Mouse (Mus musculus) stomach, embryonic 15.5 days (tissue): ENCODE measurements around the gene Card11. TPM values are rescaled to one million over a fixed set of nuclear protein-coding genes. Genes with fewer than 3 reads are reported as not detected.

ENCODE experiments used
- ATAC-seq: fragments of 200-750 bp; cut with Nextera tagmentation; 2 replicates; pipeline ENCODE4 v1.8.0; 2017; ENCODE audit warnings: low read depth, moderate number of reproducible peaks, moderate TSS enrichment; ENCODE audit not compliant: insufficient read depth, low FRiP score
- H3K27ac ChIP-seq: fragments of 300-500 bp; sonication (generic); 2 replicates; pipeline ENCODE4 v1.5.1; 2015; ENCODE audit warnings: mild to moderate bottlenecking, inconsistent platforms
- H3K27me3 ChIP-seq: fragments of 300-500 bp; sonication (generic); replicated peaks from 2 replicates; pipeline ENCODE4 v1.6.1; 2015; ENCODE audit warnings: inconsistent platforms
- H3K36me3 ChIP-seq: fragments of 300-500 bp; sonication (generic); 2 replicates; pipeline ENCODE4 v1.6.1; 2015; ENCODE audit warnings: inconsistent platforms
- H3K4me1 ChIP-seq: fragments of 300-500 bp; sonication (generic); 2 replicates; pipeline ENCODE4 v1.6.1; 2015; ENCODE audit warnings: inconsistent platforms
- H3K4me2 ChIP-seq: fragments of 300-500 bp; sonication (generic); 2 replicates; pipeline ENCODE4 v1.6.1; 2015; ENCODE audit warnings: mild to moderate bottlenecking, inconsistent platforms
- H3K4me3 ChIP-seq: fragments of 300-500 bp; sonication (generic); replicated peaks from 2 replicates; pipeline ENCODE4 v1.5.1; 2015; ENCODE audit warnings: inconsistent platforms
- H3K9ac ChIP-seq: fragments of 300-500 bp; sonication (generic); 2 replicates; pipeline ENCODE4 v1.6.1; 2015; ENCODE audit warnings: inconsistent platforms
- H3K9me3 ChIP-seq: fragments of 300-500 bp; sonication (generic); 2 replicates; pipeline ENCODE4 v1.6.1; 2016; ENCODE audit warnings: inconsistent platforms
- WGBS: fragments of 180-500 bp; shearing (Covaris S2); methylation state at CpG from one replicate; pipeline ENCODE4 v1.1.7; 2015; 5-methylcytosine and 5-hydroxymethylcytosine counted together
- polyA plus RNA-seq: library from polyadenylated mRNA; unstranded; fragments of >200 nt; fragmentation: Nextera tagmentation; extraction: Ambion mirVana; gene quantifications from 2 replicates; pipeline ENCODE4 v1.2.1, GENCODE M21; 2015

Card11 gene
- 0.26 and 0.35 TPM in 2 replicates for polyA plus RNA-seq

GRCm38 (mm10) chr5:141000349-141000748 lies at the start of gene Card11:
Card11 (minus strand) TSS chr5:141000582.
- Histone ChIP-seq H3K9ac (no peak within 1 kb of the TSS), H3K27me3 (no peaks in the 10 kb centered on the region), H3K4me1 (no peaks in the 10 kb centered on the region), H3K4me3 (no peak within 1 kb of the TSS), H3K9me3 (no peaks in the 10 kb centered on the region), H3K4me2 (no peak within 1 kb of the TSS), H3K27ac (no peak within 1 kb of the TSS), H3K36me3 (no peaks in the 10 kb centered on the region)
- 67% methylated on average over 10 of the region's 10 CpGs for WGBS
- ATAC-seq, result no peak

- no peaks in the 10 kb centered on the region for H3K4me1 ChIP-seq
- H3K4me2 ChIP-seq, result no peak overlapping the region
- H3K27ac ChIP-seq, result no peak overlapping the region
- no peaks in the 10 kb centered on the region for H3K27me3 ChIP-seq
- H3K9me3 ChIP-seq, result no peaks in the 10 kb centered on the region
- no peaks in the 10 kb centered on the region for H3K36me3 ChIP-seq
- ATAC-seq, result no peak
- WGBS, result 61% methylated on average over 13 of the region's 13 CpGs
- H3K9ac ChIP-seq, result no peak overlapping the region
- H3K4me3 ChIP-seq, result no peak overlapping the region
Measured at GRCm38 (mm10) chr5:141047651-141048218, 47.4 kb upstream of the Card11 start.

GRCm38 (mm10) chr5:141044976-141045375 lies 44.6 kb upstream of the Card11 start:
- ATAC-seq, result no peak
- no peak overlapping the region for H3K4me3 ChIP-seq
- H3K9ac ChIP-seq, result no peak overlapping the region
- H3K4me1 ChIP-seq, result no peaks in the 10 kb centered on the region
- 75% methylated on average over 9 of the region's 9 CpGs for WGBS
- H3K36me3 ChIP-seq, result no peaks in the 10 kb centered on the region
- no peak overlapping the region for H3K27ac ChIP-seq
- no peak overlapping the region for H3K4me2 ChIP-seq
- H3K27me3 ChIP-seq, result no peaks in the 10 kb centered on the region
- no peaks in the 10 kb centered on the region for H3K9me3 ChIP-seq

- no peak overlapping the region for H3K4me3 ChIP-seq
- no peaks in the 10 kb centered on the region for H3K36me3 ChIP-seq
- no peak overlapping the region for H3K4me2 ChIP-seq
- 50% methylated on average over 19 of the region's 19 CpGs for WGBS
- H3K27me3 ChIP-seq, result no peaks in the 10 kb centered on the region
- ATAC-seq, result no peak
- H3K4me1 ChIP-seq, result no peaks in the 10 kb centered on the region
- H3K9ac ChIP-seq, result no peak overlapping the region
- no peaks in the 10 kb centered on the region for H3K9me3 ChIP-seq
- H3K27ac ChIP-seq, result no peak overlapping the region
Measured at GRCm38 (mm10) chr5:141043654-141044447, 43.5 kb upstream of the Card11 start.

- Histone ChIP-seq H3K36me3 (no peaks in the 10 kb centered on the region), H3K9me3 (no peaks in the 10 kb centered on the region), H3K27me3 (no peaks in the 10 kb centered on the region), H3K4me3 (no peak overlapping the region), H3K4me2 (no peak overlapping the region), H3K9ac (no peak overlapping the region), H3K4me1 (no peaks in the 10 kb centered on the region), H3K27ac (no peak overlapping the region)
- WGBS, result 88% methylated on average over 4 of the region's 4 CpGs
- ATAC-seq, result no peak
Measured at GRCm38 (mm10) chr5:141042406-141042805, 42.0 kb upstream of the Card11 start.

DNA sequence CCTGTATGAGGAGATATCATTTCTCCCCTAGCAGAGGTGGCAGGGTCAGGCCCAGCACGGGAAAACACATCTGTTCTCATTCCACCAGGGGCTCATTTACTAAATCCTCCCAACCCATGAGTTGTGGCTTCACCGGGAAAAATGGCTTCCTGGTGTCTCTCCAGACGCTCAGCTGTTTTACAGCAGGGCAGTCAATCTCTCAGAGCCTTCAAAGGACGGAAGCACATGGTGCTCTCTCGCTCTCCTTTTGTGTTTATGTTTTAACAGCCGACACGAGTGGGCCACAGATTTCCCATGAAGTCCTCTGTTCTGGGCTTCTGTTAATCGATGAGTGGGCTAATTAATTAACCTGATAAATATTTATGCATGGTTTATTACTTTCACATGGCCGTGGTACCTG lies 40.5 kb upstream of the Card11 start:
- 39% methylated on average over 9 of the region's 9 CpGs for WGBS
- Histone ChIP-seq H3K4me2 (no peak overlapping the region), H3K27me3 (no peaks in the 10 kb centered on the region), H3K4me1 (no peaks in the 10 kb centered on the region), H3K27ac (no peak overlapping the region), H3K9me3 (no peaks in the 10 kb centered on the region), H3K4me3 (no peak overlapping the region), H3K9ac (no peak overlapping the region), H3K36me3 (no peaks in the 10 kb centered on the region)
- no peak for ATAC-seq

GRCm38 (mm10) chr5:141038342-141038741 lies 38.0 kb upstream of the Card11 start:
- H3K4me2 ChIP-seq, result no peak overlapping the region

DNA sequence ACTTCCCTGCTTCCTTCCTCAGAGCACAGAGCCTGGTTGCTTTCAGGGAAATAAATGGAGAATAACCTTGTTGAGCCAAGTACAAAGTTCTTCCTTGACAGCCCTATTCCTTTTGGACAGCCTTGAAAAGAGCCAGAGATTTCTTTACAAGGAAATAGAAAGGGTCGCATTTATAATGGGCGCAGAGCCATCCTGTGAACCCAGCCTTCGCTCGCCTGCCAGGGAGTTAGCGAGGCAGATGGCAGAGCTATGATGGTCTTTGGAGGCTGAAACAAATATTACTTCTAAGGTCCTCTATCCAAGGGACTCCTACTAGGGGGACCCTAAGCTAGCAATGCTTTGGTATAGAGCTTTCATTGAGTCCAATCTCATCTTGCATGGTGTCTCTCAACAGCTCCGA lies 35.0 kb upstream of the Card11 start:
- no peak overlapping the region for H3K4me2 ChIP-seq
- no peaks in the 10 kb centered on the region for H3K36me3 ChIP-seq
- WGBS, result 74% methylated on average over 6 of the region's 6 CpGs
- H3K4me3 ChIP-seq, result no peak overlapping the region
- no peak overlapping the region for H3K27ac ChIP-seq
- H3K9me3 ChIP-seq, result no peaks in the 10 kb centered on the region
- no peak overlapping the region for H3K9ac ChIP-seq
- no peak for ATAC-seq
- H3K4me1 ChIP-seq, result no peaks in the 10 kb centered on the region
- H3K27me3 ChIP-seq, result no peaks in the 10 kb centered on the region

More at GRCm38 (mm10) chr5:141038342-141038741, 38.0 kb upstream of the Card11 start:
- Histone ChIP-seq H3K4me1 (no peaks in the 10 kb centered on the region), H3K27ac (no peak overlapping the region), H3K9ac (no peak overlapping the region), H3K36me3 (no peaks in the 10 kb centered on the region), H3K4me3 (no peak overlapping the region), H3K9me3 (no peaks in the 10 kb centered on the region), H3K27me3 (no peaks in the 10 kb centered on the region)
- ATAC-seq, result no peak
- WGBS, result 60% methylated on average over 1 of the region's 1 CpGs

- no peak for ATAC-seq
- 66% methylated on average over 3 of the region's 3 CpGs for WGBS
Measured at GRCm38 (mm10) chr5:141034301-141034700, 33.9 kb upstream of the Card11 start.

DNA sequence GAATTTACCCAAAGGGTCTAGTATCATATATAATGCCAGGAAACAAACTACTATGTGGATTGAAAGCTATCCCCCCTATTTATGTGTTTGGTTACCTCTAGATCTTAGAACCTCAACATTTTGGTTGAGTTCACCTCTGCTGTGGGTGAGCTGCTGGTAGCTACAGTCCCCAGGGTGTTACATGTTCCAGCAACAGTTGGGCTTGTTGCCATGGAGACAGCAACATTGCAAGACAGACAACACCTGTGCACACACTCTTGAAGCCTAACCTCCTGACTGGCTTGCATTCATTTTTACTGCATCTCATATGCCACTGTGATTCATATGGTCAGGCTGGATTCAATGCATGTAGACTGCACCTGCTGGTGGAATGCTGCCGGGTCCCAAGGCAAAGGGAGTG lies 32.6 kb upstream of the Card11 start:
- 68% methylated on average over 1 of the region's 1 CpGs for WGBS
- H3K27ac ChIP-seq, result no peak overlapping the region

More at GRCm38 (mm10) chr5:141034301-141034700, 33.9 kb upstream of the Card11 start:
- Histone ChIP-seq H3K9ac (no peak overlapping the region), H3K4me3 (no peak overlapping the region), H3K27me3 (no peaks in the 10 kb centered on the region), H3K27ac (no peak overlapping the region), H3K4me2 (no peak overlapping the region), H3K9me3 (no peaks in the 10 kb centered on the region), H3K4me1 (no peaks in the 10 kb centered on the region), H3K36me3 (no peaks in the 10 kb centered on the region)

GRCm38 (mm10) chr5:141029364-141029763 lies 29.0 kb upstream of the Card11 start:
- H3K9me3 ChIP-seq, result no peaks in the 10 kb centered on the region
- H3K27ac ChIP-seq, result no peak overlapping the region
- H3K4me3 ChIP-seq, result no peak overlapping the region
- H3K27me3 ChIP-seq, result no peaks in the 10 kb centered on the region
- no peak for ATAC-seq
- H3K9ac ChIP-seq, result no peak overlapping the region
- H3K4me1 ChIP-seq, result no peaks in the 10 kb centered on the region
- 83% methylated on average over 2 of the region's 2 CpGs for WGBS
- no peaks in the 10 kb centered on the region for H3K36me3 ChIP-seq
- no peak overlapping the region for H3K4me2 ChIP-seq

More for the DNA sequence above, 32.6 kb upstream of the Card11 start:
- no peak overlapping the region for H3K4me3 ChIP-seq
- no peak overlapping the region for H3K4me2 ChIP-seq
- H3K27me3 ChIP-seq, result no peaks in the 10 kb centered on the region
- H3K36me3 ChIP-seq, result no peaks in the 10 kb centered on the region
- ATAC-seq, result no peak
- H3K9me3 ChIP-seq, result no peaks in the 10 kb centered on the region
- H3K4me1 ChIP-seq, result no peaks in the 10 kb centered on the region
- no peak overlapping the region for H3K9ac ChIP-seq

DNA sequence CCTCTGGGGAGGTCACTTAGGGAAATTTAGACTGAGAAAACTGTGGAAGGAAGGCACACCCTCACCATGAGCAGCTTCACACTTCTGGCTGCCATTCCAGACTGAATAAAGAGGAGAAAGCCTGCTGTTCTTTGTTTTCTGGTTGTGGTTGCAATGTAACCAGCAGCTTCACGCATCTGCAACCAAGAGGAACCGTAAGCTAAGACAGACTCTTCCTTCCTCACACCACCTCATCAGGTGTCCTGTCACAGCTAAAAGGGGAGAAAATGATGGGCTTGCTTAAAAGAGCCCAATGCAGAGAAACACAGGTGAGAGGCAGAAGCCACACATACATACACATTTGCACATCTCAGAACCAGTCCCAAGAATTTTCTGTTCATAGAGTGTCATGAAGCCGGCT lies 25.3 kb upstream of the Card11 start:
- ATAC-seq, result no peak
- H3K27me3 ChIP-seq, result no peaks in the 10 kb centered on the region
- 91% methylated on average over 3 of the region's 3 CpGs for WGBS
- no peak overlapping the region for H3K27ac ChIP-seq
- H3K9me3 ChIP-seq, result peaks cover 4% of the 10 kb centered on the region; the same call in 1 of the 2 replicates
- H3K9ac ChIP-seq, result no peak overlapping the region
- H3K4me2 ChIP-seq, result no peak overlapping the region
- H3K4me3 ChIP-seq, result no peak overlapping the region
- no peaks in the 10 kb centered on the region for H3K4me1 ChIP-seq
- H3K36me3 ChIP-seq, result no peaks in the 10 kb centered on the region
